In genomic region chr14:55078366-55078989, GRCm38 (mm10) we compare ENCODE assay signal across 9 mouse cellular contexts. TPM values are rescaled to one million over a fixed set of nuclear protein-coding genes. Genes with fewer than 3 reads are reported as not detected.
A peak's percentile ranks its signal among the peaks of the same experiment; 100 is the strongest.
DNase-seq lines count a peak whose midpoint lies in the region; ATAC-seq and TF ChIP-seq lines count a peak whose summit lies in the region.
"Had no signal": no experiment of that assay in that cellular context is flagged by ENCODE, and none has a peak within 500 bp of the region (broad histone marks: within the 10 kb centered on the region; RNA-seq: fewer than 3 reads in every experiment).

No protein-coding gene starts in this region.

- 10% methylated on average over 23 of the region's 23 CpGs for WGBS in heart, embryonic 14.5 days
- 43% methylated on average over 23 of the region's 23 CpGs for WGBS in heart, adult 2 months
- 8% methylated on average over 23 of the region's 23 CpGs for WGBS in intestine, embryonic 14.5 days
- 4% methylated on average over 23 of the region's 23 CpGs for WGBS in midbrain, embryonic 16.5 days

- no peak for TF ChIP-seq EP300 in heart, adult 2 months (IDR thresholded peaks at IDR 0.05; ENCODE audit: insufficient read depth, low read depth, low read length)

- peak overlapping the region; percentile 6 to 19; a peak in 2 of 4 replicates for H3K4me3 ChIP-seq in heart, embryonic 14.5 days (ENCODE audit: control insufficient read depth in 1 of 2, insufficient read depth in 1 of 2, low read depth in 1 of 2, low read length in 2 of 2)
- no peak overlapping the region for H3K4me3 ChIP-seq in heart, adult 2 months
- peak overlapping the region; percentile 16; the same call in 1 of the 2 replicates for H3K4me3 ChIP-seq in intestine, embryonic 14.5 days (ENCODE audit: low read depth, low read length)
- no peak overlapping the region for H3K4me3 ChIP-seq in midbrain, embryonic 16.5 days (ENCODE audit: low read depth, low read length)

- H3K27ac ChIP-seq in heart, embryonic 14.5 days (replicated peaks in 1 of 2; ENCODE audit: control insufficient read depth in 1 of 2, insufficient read depth in 1 of 2, low read depth in 2 of 2, low read length in 2 of 2) = no peak overlapping the region
- no peak overlapping the region for H3K27ac ChIP-seq in heart, adult 2 months
- H3K27ac ChIP-seq in intestine, embryonic 14.5 days (ENCODE audit: low read depth) = no peak overlapping the region
- peak overlapping the region; percentile 88 for H3K27ac ChIP-seq in midbrain, embryonic 16.5 days (ENCODE audit: low read length)

- H3K9me3 ChIP-seq in heart, embryonic 14.5 days (ENCODE audit: control insufficient read depth, low read length) = no peaks in the 10 kb centered on the region
- no peaks in the 10 kb centered on the region for H3K9me3 ChIP-seq in intestine, embryonic 14.5 days (ENCODE audit: control insufficient read depth, low read length)
- no peaks in the 10 kb centered on the region for H3K9me3 ChIP-seq in midbrain, embryonic 16.5 days (replicated peaks; ENCODE audit: control insufficient read depth, low read length, poor library complexity, severe bottlenecking)
- H3K9me3 ChIP-seq: G1E had no signal

- TF ChIP-seq CTCF in heart, adult 2 months (IDR thresholded peaks at IDR 0.05) = no peak

- intact Hi-C loops in heart, adult 2 months (cut with DNase I) = loop anchor here (2.0 to 10.0 kb wide), 2 partner anchors 54 to 234 kb away; no protein-coding TSS in a partner anchor

- no peaks in the 10 kb centered on the region for H3K79me2 ChIP-seq in heart, adult 2 months (replicated peaks; ENCODE audit: control insufficient read depth, insufficient read depth, low read length)

- H3K27me3 ChIP-seq in heart, embryonic 14.5 days (ENCODE audit: control insufficient read depth, insufficient read depth, low read length) = peaks cover 16% of the 10 kb centered on the region
- no peaks in the 10 kb centered on the region for H3K27me3 ChIP-seq in heart, adult 2 months (ENCODE audit: control insufficient read depth, insufficient read depth, low read length)
- H3K27me3 ChIP-seq in intestine, embryonic 14.5 days (replicated peaks; ENCODE audit: control insufficient read depth, insufficient read depth, low read length) = no peaks in the 10 kb centered on the region
- H3K27me3 ChIP-seq in midbrain, embryonic 16.5 days (ENCODE audit: control insufficient read depth, insufficient read depth, low read depth, low read length) = no peaks in the 10 kb centered on the region

- peaks cover 6 to 19% of the 10 kb centered on the region in 2 experiments for H3K4me1 ChIP-seq in heart, embryonic 14.5 days (ENCODE audit: control insufficient read depth in 2 of 2, insufficient read depth in 2 of 2, low read length in 2 of 2)
- H3K4me1 ChIP-seq in heart, adult 2 months (ENCODE audit: control insufficient read depth, insufficient read depth, low read length) = no peaks in the 10 kb centered on the region
- H3K4me1 ChIP-seq in intestine, embryonic 14.5 days (replicated peaks; ENCODE audit: control insufficient read depth, insufficient read depth, low read length) = peaks cover 13% of the 10 kb centered on the region; the same call in 1 of the 2 replicates
- H3K4me1 ChIP-seq in midbrain, embryonic 16.5 days (ENCODE audit: control insufficient read depth, insufficient read depth, low read length) = peaks cover 31% of the 10 kb centered on the region

- no peak for ATAC-seq in heart, embryonic 14.5 days (ENCODE audit: insufficient number of reproducible peaks, insufficient read depth, low FRiP score, low read depth)
- ATAC-seq in intestine, embryonic 14.5 days (replicated peaks; ENCODE audit: low FRiP score, low TSS enrichment, low read depth) = no peak
- ATAC-seq in midbrain, embryonic 16.5 days = peak; percentile 49

- peak overlapping the region; percentile 57 for H3K4me2 ChIP-seq in heart, embryonic 14.5 days (ENCODE audit: low read length)
- H3K4me2 ChIP-seq in intestine, embryonic 14.5 days (ENCODE audit: low read length) = peak overlapping the region; percentile 47
- peak overlapping the region; percentile 42 for H3K4me2 ChIP-seq in midbrain, embryonic 16.5 days (ENCODE audit: low read length)

- DNase-seq in heart, adult 2 months = no peak
- peak; percentile 63 for DNase-seq in embryo, embryonic 11 days
- DNase-seq in intestine, embryonic 14.5 days (ENCODE audit: low spot score) = peak; percentile 66
- DNase-seq in B cell, adult 2 months = no peak
- DNase-seq in right cerebral cortex, adult 2 months (ENCODE audit: low spot score in 2 of 2) = no peak
- no peak for DNase-seq in MN1 (ENCODE audit: low spot score)

- peak overlapping the region; percentile 30; the same call in 1 of the 2 replicates for H3K9ac ChIP-seq in heart, embryonic 14.5 days (ENCODE audit: low read length)
- no peak overlapping the region for H3K9ac ChIP-seq in heart, adult 2 months (ENCODE audit: low read depth, low read length)
- 0 out of 2 replicates have a peak overlapping the region, but pooled peaks have one; percentile 8 for H3K9ac ChIP-seq in intestine, embryonic 14.5 days (ENCODE audit: low read length)
- H3K9ac ChIP-seq in midbrain, embryonic 16.5 days (ENCODE audit: low read depth, low read length) = peak overlapping the region; percentile 60

- no peak for TF ChIP-seq POLR2A in heart, adult 2 months (IDR thresholded peaks at IDR 0.05; ENCODE audit: insufficient read depth, low read depth, low read length)

- no peaks in the 10 kb centered on the region for H3K36me3 ChIP-seq in heart, embryonic 14.5 days (ENCODE audit: control insufficient read depth, insufficient read depth, low read length)
- no peaks in the 10 kb centered on the region for H3K36me3 ChIP-seq in heart, adult 2 months (ENCODE audit: control insufficient read depth, insufficient read depth, low read length)
- H3K36me3 ChIP-seq in intestine, embryonic 14.5 days (ENCODE audit: control insufficient read depth, insufficient read depth, low read length) = no peaks in the 10 kb centered on the region
- peaks cover 10% of the 10 kb centered on the region; the same call in 1 of the 2 replicates for H3K36me3 ChIP-seq in midbrain, embryonic 16.5 days (ENCODE audit: control insufficient read depth, insufficient read depth, low read length)
- H3K36me3 ChIP-seq: G1E had no signal

RNA-seq across cellular contexts. Expression of gene Zfhx2, which starts 13.6 kb away (rescaled TPM):
- 2.6 and 3.0 TPM in 2 replicates for polyA plus RNA-seq in heart, embryonic 14.5 days (2014; fragmentation: Nextera tagmentation; extraction: Ambion mirVana)
- 1 to 10 TPM; 3.9 to 4.1 TPM for total RNA-seq in heart, adult 2 months (2021)
- 1.1 and 1.3 TPM in 2 replicates for polyA plus RNA-seq in heart, adult 2 months (2012; rRNA removed)
- 5.0 and 5.4 TPM in 2 replicates for polyA plus RNA-seq in intestine, embryonic 14.5 days (2014; fragmentation: Nextera tagmentation; extraction: Ambion mirVana)
- polyA plus RNA-seq in midbrain, embryonic 16.5 days (2015; fragmentation: Nextera tagmentation; extraction: Ambion mirVana) = 25.9 and 34.6 TPM in 2 replicates

RNA-seq across cellular contexts. Expression of gene Thtpa, which starts 16.1 kb away (rescaled TPM):
- 12.8 and 15.1 TPM in 2 replicates for polyA plus RNA-seq in heart, embryonic 14.5 days (2014; fragmentation: Nextera tagmentation; extraction: Ambion mirVana)
- total RNA-seq in heart, adult 2 months (2021) = 10 to 100 TPM; 10.7 to 13.4 TPM
- polyA plus RNA-seq in heart, adult 2 months (2012; rRNA removed) = 8.2 and 9.7 TPM in 2 replicates
- polyA plus RNA-seq in intestine, embryonic 14.5 days (2014; fragmentation: Nextera tagmentation; extraction: Ambion mirVana) = 20.8 and 24.0 TPM in 2 replicates
- polyA plus RNA-seq in midbrain, embryonic 16.5 days (2015; fragmentation: Nextera tagmentation; extraction: Ambion mirVana) = 37.0 and 38.6 TPM in 2 replicates

RNA-seq across cellular contexts. Expression of gene Ap1g2, which starts 27.9 kb away (rescaled TPM):
- polyA plus RNA-seq in heart, embryonic 14.5 days (2014; fragmentation: Nextera tagmentation; extraction: Ambion mirVana) = 7.6 and 8.6 TPM in 2 replicates
- 1 to 10 TPM; 5.3 to 5.6 TPM for total RNA-seq in heart, adult 2 months (2021)
- 8.2 and 10.2 TPM in 2 replicates for polyA plus RNA-seq in heart, adult 2 months (2012; rRNA removed)
- polyA plus RNA-seq in intestine, embryonic 14.5 days (2014; fragmentation: Nextera tagmentation; extraction: Ambion mirVana) = 44.7 and 49.8 TPM in 2 replicates
- polyA plus RNA-seq in midbrain, embryonic 16.5 days (2015; fragmentation: Nextera tagmentation; extraction: Ambion mirVana) = 9.0 and 9.2 TPM in 2 replicates

RNA-seq across cellular contexts. Expression of gene Jph4, which starts 38.3 kb away (rescaled TPM):
- polyA plus RNA-seq in heart, embryonic 14.5 days (2014; fragmentation: Nextera tagmentation; extraction: Ambion mirVana) = 0.05 and 0.18 TPM in 2 replicates
- under 1 TPM in 1 of 2 experiments, not detected in 1; 0.23 TPM for total RNA-seq in heart, adult 2 months (2021)
- polyA plus RNA-seq in heart, adult 2 months (2012; rRNA removed) = 0.25 and 0.32 TPM in 2 replicates
- polyA plus RNA-seq in intestine, embryonic 14.5 days (2014; fragmentation: Nextera tagmentation; extraction: Ambion mirVana) = 1.7 and 2.0 TPM in 2 replicates
- 37.3 and 40.3 TPM in 2 replicates for polyA plus RNA-seq in midbrain, embryonic 16.5 days (2015; fragmentation: Nextera tagmentation; extraction: Ambion mirVana)
- polyA plus RNA-seq: G1E had no signal

Comparison
In these comparisons a context has a peak if more than half of its experiments do, and no peak if none do; other contexts are left out.
1. H3K4me3 ChIP-seq: peak in heart, embryonic 14.5 days (2 of 2) and intestine, embryonic 14.5 days (single experiment); none in heart, adult 2 months (single experiment) and midbrain, embryonic 16.5 days (single experiment).
2. DNase-seq: peak in embryo, embryonic 11 days (single experiment) and intestine, embryonic 14.5 days (single experiment); none in heart, adult 2 months (0 of 2), B cell, adult 2 months (0 of 2), right cerebral cortex, adult 2 months (0 of 2) and MN1 (single experiment).
3. Peak in every context shown above with its lines, with median percentiles within 50 percentile points of each other: H3K4me2 ChIP-seq.